Mouse (Mus musculus): ENCODE measurements around the gene Susd5.
"Not testable (repeated sequence)": the region's sequence is repeated elsewhere in the genome, so short reads cannot be mapped to it uniquely, and the experiment has no call there.

The Susd5 gene

GRCm38 (mm10) chr9:114069372-114069771, 12.4 kb downstream of the Susd5 start:
- DNase-seq (ENCODE audit: low spot score) = no peak

- DNase-seq (ENCODE audit: low spot score) = no peak
These were observed 16.7 kb downstream of the Susd5 start for GRCm38 (mm10) chr9:114073681-114074080.

GRCm38 (mm10) chr9:114086422-114086821, 29.5 kb downstream of the Susd5 start:
- DNase-seq (ENCODE audit: low spot score) = no peak

GRCm38 (mm10) chr9:114087106-114087815, 30.3 kb downstream of the Susd5 start:
- DNase-seq (ENCODE audit: low spot score) = no peak

- DNase-seq (ENCODE audit: low spot score) = not testable (repeated sequence)
These were observed 31.9 kb downstream of the Susd5 start for GRCm38 (mm10) chr9:114088885-114089284.

- peak; percentile 82 for DNase-seq (ENCODE audit: low spot score)
These were observed 35.2 kb downstream of the Susd5 start for GRCm38 (mm10) chr9:114092188-114092587.

GRCm38 (mm10) chr9:114094854-114095253, 37.9 kb downstream of the Susd5 start:
- DNase-seq (ENCODE audit: low spot score) = no peak

- DNase-seq (ENCODE audit: low spot score) = no peak
These were observed 41.9 kb downstream of the Susd5 start for GRCm38 (mm10) chr9:114098716-114099302.

- DNase-seq (ENCODE audit: low spot score) = no peak
These were observed 53.3 kb downstream of the Susd5 start for GRCm38 (mm10) chr9:114110268-114110667.

- DNase-seq (ENCODE audit: low spot score) = no peak
These were observed 54.2 kb downstream of the Susd5 start for GRCm38 (mm10) chr9:114111161-114111560.

- DNase-seq (ENCODE audit: low spot score) = no peak
These were observed 55.3 kb downstream of the Susd5 start for GRCm38 (mm10) chr9:114112226-114112625.

GRCm38 (mm10) chr9:114113911-114114623, 57.1 kb downstream of the Susd5 start:
- DNase-seq (ENCODE audit: low spot score) = no peak

GRCm38 (mm10) chr9:114116672-114117071, 59.7 kb downstream of the Susd5 start:
- peak; percentile 79 for DNase-seq (ENCODE audit: low spot score)

GRCm38 (mm10) chr9:114122862-114123261, 65.9 kb downstream of the Susd5 start:
- DNase-seq (ENCODE audit: low spot score) = not testable (repeated sequence)

GRCm38 (mm10) chr9:114129273-114129835, 72.4 kb downstream of the Susd5 start:
- not testable (repeated sequence) for DNase-seq (ENCODE audit: low spot score)

All from embryo, embryonic 10.5 days (tissue).